Mouse (Mus musculus): ENCODE results near the gene Gapvd1.

- TF ChIP-seq CTCF (conservative IDR thresholded peaks at IDR 0.05; ENCODE audit: low read length) (no peak), NANOG (IDR thresholded peaks at IDR 0.05; ENCODE audit: borderline replicate concordance, low read length) (no peak), POU5F1 (IDR thresholded peaks at IDR 0.05; ENCODE audit: borderline replicate concordance, low read length) (no peak)
These were observed 4.8 kb downstream of the Gapvd1 start for GRCm38 (mm10) chr2:34750245-34750644.

Data from E14TG2a.4 (cell line).